Mouse (Mus musculus) gastrocnemius, adult 18-20 months (tissue): ENCODE measurements at regions not wholly inside any gene's neighbourhood (a gene's known extent, or its start where the extent isn't known, plus 50 kb on each side); places are given as distances from the start of the nearest gene placed in this dataset.

Experiments
- DNase-seq: peaks from one replicate; pipeline ENCODE4 v3.0.0; 2021; ENCODE audit warnings: low spot score

DNA sequence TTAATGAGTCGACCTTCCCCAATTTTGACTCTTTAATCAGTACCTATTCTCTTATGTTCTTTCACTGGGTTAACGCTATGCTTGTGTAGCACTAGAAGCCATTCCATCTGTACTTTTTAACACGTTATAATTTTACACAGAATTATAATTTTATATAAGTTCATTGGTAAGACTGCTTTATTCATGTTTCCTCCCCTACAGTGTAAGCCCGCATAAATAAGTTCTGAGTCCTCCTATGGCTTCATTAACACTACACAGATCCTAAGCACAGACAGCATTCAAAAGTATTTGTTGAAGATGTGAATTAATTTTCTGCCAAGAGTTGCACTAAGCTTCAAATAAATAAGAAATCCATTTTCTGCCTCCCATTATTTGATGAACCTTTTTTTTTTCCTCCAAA lies 176.1 kb upstream of the Usp25 start:
- DNase-seq = no peak

DNA sequence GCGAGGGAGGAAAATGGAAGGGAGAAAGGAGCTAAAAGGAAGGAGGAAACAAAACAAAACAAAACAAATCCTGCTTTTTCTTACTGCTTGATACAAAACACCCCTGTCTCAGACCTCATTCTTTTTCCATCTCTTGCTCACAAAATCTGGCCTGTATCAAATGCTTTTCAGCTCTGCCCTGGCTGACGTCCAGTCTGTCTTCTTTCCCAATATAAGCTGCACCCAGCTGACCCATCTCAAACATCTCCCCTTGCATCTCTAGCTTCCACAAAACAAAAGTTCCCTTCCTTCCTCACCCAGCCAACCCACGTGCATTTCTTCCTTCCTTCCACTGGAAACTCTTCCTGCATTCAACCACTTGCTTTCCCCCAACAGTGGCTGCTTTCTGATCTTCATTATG lies 183.1 kb upstream of the Usp25 start:
- no peak for DNase-seq

DNA sequence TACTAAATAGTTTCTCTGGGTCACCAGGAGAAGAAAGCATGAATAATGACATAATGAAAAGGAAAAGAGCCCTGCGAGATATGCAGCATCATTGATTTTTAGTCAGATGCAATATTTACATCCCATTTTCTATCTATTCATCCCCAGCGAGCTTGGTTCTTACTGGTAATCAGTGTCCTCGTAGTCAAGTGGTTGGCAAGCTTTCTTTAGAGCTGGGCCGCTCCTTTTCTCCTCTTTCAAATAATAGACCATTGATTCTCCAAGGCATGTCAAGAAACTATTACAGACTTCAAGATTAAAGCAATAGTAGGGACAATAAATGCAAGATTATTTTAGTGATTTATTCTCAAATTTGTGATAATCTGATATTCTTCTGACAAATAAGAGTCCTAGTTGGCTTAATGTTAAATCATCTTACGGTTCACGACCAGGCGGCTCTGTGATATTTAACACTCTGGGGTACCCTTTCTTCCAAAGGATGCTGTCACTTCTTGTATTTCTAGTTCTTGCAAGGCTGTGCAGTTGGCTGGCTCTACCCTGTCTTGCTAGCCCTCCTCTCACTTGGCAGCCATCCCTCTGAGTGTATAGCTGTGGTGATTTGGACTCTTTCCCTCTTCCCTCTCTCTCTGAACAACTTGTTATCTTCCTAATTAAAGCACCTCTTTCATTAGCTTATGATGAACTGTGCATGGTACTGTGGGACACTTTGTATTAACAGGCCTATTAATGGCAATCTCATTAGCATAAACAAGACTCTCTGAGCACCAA lies 185.6 kb upstream of the Usp25 start:
- no peak for DNase-seq

DNA sequence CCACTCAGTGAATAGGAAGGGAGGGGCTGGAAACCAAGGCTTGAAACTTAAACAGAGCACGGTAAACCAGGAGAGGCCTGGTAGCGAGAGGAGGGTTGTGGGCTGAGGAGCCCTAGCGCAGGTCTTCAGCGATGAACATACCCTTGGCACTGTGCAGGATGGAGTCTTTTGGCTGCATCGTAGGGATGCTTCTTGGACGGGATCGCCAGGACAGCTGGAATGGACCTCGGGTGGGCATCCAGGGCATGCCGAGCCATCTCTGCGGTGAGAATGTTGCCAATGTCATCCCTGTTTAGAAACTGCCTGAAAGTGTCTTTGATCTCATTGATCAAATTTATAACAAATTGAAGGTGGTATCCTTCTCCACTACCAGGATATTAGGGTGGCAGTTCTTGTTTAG lies 192.2 kb upstream of the Usp25 start:
- DNase-seq = no peak

DNA sequence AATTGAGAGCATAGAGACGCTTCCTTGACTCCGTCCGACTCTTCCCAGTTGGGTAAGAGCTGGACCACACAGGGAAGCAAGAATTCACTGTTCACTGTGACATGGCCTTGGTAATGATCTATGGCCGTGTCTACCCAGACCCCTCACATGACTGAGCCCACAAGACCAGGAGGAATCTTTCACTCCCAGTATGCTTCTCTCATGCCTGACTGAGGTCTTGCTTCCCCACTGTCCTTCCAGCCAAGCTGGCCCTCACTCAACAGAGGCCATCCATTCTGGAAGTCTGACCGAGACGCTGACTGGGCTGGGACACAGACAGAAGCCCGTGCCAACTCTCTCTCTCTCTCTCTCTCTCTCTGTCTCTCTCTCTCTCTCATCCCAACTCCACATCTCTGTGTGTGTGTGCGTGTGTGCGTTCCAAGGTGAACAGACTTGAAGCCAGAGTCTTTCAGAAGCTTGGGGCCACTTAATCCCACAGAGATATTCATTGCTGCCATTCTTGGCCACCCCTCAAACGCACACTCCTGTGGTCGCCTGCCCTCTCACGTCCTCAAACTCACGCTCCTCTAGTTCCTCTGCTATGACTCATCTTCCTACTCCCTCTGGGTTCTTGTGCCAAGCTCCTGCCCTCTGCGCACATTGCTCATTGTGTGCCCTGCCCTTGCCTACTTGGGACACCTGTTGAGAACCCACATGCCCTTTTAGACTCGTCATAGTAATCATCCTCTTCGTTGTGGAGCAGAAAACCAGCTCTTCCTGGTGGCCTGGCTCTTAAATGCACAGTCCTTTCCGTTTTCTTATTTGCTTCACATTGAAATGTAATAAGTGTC lies 197.2 kb upstream of the Usp25 start:
- peak; percentile 21 for DNase-seq

DNA sequence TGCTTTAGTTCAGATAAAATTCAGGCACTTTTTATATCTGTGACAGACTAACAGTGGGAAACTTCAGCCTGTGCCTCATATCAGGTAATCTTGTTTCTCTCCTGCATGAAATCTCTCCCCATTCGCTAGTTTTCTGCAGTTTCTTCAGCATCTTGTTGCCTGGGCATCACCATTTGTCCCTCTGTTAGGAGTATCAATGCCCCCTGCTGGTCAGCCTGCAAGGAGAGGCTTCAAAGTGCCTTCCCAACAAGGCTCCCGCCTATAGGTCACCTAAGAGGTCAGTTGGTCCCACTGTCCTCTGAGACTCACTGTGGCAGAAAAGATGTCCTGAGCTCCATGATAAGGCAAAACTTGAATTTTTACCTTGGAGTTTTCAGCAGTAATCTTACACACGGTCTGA lies 209.8 kb upstream of the Usp25 start:
- peak; percentile 78 for DNase-seq

DNA sequence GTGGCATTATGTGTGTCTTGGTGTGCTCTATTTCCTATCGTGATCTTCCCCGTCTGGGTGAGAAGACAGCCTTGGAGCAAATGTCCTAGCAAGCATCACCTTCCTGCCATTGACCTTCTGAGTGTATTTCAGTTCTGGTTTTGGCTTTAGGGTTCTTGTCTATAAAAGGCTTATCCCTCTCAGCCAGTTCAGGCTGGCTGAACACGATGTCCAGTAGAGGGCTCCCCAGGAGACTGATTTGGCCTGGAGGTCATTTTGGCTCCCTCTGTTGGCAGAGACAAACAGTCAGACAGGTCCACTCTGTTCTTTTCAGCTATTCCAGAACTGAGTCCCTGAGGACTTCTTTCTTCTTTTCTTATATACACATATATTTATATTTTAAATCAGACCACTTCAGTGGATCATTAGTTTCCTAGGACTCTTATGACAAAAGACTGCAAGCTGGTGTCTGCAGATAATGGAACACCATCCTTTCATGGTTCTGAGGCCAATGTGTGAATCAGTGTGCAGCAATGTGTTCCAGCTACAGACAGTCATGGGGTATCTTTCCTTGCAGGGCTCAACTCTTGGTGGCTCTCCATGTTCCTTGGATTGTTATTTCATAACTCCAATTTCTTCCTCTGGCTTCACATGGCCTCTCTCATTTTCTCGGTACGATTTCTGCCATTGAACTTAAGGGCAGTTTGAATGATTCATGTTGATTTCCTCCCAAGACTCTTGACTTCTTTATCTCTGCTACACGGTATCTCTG lies 226.9 kb upstream of the Usp25 start:
- peak; percentile 92 for DNase-seq

DNA sequence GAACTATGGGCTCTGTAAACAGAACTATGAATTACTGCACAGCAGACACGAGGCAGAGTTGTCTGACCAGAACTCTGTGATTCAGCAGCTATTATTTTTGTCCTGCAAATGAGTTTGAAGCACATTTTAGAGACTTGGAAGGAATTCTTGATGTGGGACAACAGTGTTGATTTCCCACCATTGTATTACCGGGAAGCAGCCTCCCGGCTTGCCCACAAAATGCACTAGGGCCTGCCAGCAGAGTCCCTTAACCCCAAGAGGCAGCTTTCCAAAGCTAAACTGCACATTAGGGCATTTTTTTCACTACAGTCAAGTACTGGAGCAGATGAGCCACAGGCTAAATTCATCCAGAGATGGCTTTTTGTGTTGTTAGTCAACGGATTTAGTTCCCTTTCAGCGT lies 230.8 kb upstream of the Usp25 start:
- peak; percentile 59 for DNase-seq

DNA sequence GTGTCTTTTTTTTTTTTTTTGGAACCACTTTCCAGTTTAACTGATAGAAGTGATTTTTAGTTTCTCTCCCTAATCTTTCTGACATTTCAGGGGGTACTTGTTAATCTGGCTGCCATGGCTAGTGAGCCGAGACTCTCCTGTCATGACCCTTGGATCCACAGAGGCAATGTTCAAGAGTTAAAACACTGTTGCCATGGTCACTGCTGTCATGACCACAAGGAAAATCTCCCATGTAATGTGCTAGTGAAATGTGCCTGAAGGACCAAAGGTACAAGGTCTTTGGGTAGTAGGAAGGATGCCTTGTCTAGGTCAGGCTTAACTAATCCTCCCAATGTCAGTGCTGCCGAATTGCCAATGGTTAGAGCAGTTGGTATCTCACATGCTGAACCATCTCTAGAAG lies 237.7 kb upstream of the Usp25 start:
- no peak for DNase-seq

DNA sequence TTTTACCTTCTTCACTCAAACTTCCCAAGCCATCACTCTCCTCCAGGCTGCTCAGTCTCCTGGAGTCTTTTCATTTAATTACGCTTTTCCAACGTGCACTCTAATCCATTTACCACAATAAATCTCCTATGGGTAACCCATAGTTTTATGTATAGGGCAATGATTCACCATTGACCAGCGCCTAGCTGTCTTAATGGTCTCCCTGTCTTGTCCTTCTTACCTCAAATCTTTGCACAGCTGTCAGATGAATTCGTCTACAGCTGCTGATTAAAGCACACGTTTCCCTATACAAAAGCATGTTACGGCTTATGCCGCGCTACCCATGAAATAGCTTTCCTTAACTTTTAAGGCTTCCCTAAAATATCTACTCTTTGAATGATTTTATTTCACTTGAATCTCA lies 239.5 kb upstream of the Usp25 start:
- no peak for DNase-seq

DNA sequence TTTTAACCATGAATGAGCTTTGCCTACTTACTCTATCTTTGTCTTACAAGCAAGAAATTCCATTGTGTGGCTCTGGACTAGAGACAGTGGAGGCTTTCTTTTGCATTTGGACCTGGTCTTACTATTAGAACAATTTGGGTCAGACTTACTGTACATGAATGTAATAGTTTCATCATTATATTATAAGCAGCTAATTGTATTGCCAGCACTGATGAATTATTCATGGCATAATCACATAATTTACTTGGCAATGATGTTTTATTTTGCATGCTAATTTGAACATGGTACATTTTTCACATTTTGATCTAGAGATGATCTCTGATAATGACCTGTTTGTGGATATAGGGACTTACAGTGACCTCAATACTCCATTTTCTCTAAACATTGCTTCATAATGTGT lies 240.0 kb upstream of the Usp25 start:
- DNase-seq = no peak

DNA sequence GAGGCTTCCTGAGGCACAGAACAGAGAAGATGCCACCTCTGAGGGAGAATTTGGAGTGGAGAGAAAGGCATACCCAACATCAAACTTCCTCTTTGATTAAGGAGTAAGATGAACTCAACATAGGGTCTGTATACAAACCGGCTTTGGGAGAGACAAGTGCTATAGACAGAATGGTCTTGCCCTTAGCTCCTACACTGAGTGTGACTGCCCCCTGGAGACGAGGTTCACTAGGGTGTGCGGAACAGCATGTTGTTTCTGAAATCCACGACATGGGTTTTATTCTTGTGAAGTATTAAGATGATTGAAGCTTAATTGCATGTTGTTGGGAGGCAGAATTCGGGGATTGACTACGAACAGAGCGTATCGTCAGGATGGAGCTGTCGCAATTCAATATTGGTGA lies 244.9 kb upstream of the Usp25 start:
- peak; percentile 53 for DNase-seq

DNA sequence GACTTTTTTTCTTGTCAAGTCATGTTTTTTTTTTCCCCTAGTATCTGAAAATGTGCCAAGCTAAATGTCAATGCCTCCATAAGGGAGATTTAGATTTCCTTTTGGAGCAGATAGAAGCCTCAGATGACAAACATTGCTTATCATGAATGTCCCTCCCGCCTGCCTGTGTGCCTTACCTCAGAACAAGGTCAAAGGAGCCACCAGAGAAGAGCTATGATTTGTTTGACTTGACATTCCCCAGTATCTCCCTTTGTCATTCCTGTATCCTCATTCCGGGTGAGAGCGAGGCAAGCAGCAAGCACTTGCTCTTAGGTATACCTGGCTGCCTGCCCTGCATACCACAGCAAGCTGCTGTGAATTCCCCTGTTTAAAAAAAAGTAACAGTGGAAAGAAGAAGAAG lies 246.9 kb upstream of the Usp25 start:
- no peak for DNase-seq

DNA sequence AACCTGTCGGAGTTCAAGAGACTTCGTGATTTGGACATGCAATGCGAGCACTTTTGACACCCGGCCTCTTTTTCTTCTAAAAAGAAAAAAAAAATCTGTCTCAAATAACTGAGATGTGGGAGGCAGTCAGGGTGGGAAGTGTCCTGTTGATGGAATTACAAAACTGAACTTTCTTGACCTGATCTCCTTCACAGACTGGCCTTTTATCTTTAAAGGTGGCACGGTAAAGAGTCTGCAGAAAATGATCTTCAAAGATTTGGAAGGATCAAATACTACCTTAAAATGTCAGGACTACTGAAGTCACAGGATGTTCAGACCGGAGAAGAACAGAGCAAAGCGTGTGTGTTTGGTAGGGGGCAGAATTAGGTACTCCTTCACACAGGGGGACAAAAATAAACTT lies 248.0 kb upstream of the Usp25 start:
- DNase-seq = no peak

DNA sequence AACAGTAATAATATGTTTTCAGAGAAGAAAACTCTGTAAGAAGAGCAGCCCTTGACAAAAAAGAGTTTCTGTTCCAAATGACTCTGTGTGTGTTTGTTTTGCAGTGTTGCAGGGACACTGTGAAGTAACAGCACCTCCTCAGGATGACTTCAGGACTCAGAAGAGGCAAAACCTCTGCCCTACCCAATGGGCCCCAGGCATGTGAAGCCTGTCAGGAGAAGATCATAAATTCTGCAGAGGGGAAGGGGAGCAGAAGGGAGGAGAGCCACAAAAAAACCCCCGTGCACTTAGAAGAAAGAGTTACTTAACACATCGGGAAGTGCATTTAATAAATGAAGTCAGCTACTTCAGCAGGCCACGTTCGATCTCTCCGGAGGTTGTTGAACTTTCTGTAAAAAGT lies 248.5 kb upstream of the Usp25 start:
- DNase-seq = no peak

DNA sequence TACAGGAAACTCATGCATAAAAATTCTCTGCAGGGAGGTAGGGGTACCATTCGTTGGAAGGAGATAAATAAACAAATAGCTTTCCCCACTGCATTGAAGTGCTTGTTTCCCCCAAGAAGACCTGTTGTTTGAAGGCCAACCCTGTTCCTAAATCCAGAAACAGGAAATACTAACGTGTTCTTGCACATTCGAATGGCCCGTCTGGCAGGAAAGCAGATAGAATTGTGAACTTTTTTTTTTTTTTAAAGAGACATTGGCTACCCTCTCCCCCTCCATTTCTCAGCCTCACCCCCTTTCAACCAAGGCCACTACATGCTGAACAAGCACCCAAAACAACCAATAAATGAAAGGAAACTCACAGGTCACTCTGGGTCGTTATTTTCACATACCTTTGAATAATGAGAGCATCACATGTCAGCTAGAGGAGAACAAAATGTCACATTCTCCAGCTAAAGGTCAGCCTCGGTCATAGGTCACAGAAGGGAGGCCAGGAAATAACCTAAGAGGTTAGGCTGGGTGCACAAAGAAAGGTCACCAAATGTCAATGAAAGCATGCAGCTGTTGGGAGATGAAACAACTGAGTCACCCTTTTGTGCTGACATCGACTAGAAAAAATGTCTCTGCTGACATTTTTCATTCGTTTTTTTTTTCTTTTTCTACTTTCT lies 250.8 kb upstream of the Usp25 start:
- peak; percentile 43 for DNase-seq

DNA sequence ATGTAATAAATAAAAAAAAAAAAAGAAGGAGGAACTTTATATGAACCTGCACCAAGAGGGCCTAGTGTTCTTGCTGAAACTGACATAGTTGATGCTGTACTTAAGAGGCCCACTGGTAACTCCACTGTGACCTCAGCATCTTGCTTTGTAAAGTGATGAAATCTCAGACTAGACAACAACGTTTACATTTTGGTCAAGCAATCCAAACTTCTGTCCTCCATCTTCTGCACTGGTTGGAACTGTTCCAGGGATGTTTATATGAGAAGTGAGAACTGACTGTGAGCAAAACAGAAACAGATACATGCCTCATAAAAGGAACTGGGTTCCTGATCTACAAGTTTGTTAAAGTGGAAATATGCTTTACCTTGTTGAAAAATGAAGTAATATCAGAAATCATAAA lies 251.7 kb upstream of the Usp25 start:
- DNase-seq = no peak

DNA sequence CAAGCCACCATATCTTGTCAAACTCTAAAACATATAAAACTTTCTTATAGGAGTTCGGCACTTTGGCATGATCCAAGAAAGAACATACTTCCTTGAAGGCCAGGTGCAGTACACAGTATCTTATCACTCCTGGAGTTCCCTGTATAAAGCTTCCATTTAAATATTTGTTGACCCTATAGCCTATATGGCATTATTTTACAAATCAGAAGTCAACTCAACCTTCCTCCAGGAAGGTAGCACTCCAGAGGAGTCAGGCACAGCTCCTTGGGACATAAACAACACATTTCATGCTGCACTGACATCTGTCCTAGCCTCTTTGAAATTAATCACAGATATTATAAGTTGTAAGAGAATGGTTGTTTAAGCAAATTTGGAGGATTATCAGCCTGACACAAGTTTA lies 252.5 kb upstream of the Usp25 start:
- DNase-seq = no peak

DNA sequence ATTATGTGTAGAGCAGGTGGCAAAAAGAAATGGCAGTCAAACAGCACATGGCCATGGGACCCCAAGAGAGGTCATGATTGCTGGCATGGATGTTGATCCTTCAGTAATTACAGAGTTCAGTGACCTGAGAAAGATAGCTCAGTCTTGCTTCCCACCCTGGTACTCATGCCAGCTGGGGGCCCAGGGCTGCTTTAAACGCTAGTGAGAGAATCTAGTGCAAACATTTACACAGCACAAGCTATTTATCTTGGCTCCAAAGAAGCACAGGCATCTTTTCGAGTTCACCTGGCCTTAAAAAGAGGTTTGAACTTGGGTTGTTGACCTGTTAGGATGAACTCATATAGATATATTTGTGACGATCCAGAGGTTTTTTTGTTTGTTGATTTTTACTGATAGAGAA lies 258.6 kb upstream of the Usp25 start:
- DNase-seq = no peak

DNA sequence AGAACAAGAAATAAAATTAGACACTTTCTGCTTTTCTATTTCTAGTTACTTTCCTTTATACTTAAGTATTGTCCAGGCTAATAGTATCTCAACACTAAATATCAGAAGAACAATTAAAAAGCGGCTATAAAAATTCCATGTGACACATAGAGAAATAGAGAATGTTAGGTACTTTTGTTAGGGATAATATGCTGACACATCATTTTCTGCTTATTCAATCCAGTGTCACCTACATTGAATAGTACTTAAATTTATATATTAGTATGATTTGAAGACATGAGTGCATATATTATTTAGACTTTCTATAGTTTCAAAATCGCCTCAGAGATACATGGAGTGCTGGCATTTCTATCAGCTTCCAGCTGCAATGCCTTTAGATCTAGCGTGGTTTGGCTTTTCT lies 267.1 kb upstream of the Usp25 start:
- DNase-seq = no peak

DNA sequence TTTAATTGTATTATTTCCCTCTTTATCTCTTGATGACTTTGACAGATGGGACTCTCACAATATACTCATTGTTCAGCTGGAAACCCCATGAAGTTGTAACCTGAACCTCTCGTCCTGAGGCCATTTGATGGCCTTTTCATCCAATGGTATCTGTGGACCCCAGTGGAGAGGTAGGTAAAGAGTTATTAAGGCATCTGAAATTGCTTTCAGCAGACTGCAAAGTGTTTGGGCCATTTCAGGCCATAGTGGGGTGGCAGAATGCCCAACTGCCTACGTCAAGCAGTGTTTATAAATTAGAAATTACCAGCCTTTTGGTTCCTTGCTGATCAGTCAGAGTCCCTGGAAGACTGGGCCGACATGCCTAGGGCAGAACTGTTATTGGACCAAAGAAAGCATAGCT lies 272.4 kb upstream of the Usp25 start:
- no peak for DNase-seq

DNA sequence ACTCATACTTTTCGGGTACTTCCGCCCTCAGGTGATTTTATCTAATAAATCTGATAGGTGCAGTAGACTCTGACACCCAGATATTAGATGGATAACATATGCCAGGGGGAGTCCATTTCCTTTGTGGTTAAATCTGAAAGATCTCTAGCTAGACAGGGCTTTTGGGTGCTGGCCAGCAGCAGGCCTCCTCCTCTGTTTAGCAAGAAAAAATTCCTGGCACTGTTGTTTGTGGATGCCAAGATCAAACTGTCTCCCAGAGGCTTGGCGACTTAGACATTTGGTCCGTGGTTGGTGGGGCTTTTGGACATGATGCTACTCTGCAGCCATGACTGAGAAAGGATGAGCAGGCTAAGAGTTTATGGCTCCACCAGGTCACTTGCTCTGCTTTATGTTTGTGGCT lies 287.5 kb upstream of the Usp25 start:
- DNase-seq = no peak
